Mouse (Mus musculus): Measurements from ENCODE around the gene 4930505A04Rik.

The 4930505A04Rik gene

GRCm38 (mm10) chr11:30404619-30405200, 66.9 kb downstream of the 4930505A04Rik start:
- no peak for TF ChIP-seq GATA4 (IDR thresholded peaks at IDR 0.05; ENCODE audit: insufficient replicate concordance, low read length)

GRCm38 (mm10) chr11:30394351-30394750, 77.3 kb downstream of the 4930505A04Rik start:
- TF ChIP-seq GATA4 (IDR thresholded peaks at IDR 0.05; ENCODE audit: insufficient replicate concordance, low read length): no peak

GRCm38 (mm10) chr11:30383076-30383475, 88.6 kb downstream of the 4930505A04Rik start:
- no peak for TF ChIP-seq GATA4 (IDR thresholded peaks at IDR 0.05; ENCODE audit: insufficient replicate concordance, low read length)
